Mouse (Mus musculus): ENCODE data around the gene Dock4. TPM values are rescaled to one million over a fixed set of nuclear protein-coding genes. Genes with fewer than 3 reads are reported as not detected.
A peak's percentile ranks its signal among the peaks of the same experiment; 100 is the strongest.

The Dock4 gene
- polyA plus RNA-seq, 1 experiment from 2014 or later: 31.9 TPM

DNA sequence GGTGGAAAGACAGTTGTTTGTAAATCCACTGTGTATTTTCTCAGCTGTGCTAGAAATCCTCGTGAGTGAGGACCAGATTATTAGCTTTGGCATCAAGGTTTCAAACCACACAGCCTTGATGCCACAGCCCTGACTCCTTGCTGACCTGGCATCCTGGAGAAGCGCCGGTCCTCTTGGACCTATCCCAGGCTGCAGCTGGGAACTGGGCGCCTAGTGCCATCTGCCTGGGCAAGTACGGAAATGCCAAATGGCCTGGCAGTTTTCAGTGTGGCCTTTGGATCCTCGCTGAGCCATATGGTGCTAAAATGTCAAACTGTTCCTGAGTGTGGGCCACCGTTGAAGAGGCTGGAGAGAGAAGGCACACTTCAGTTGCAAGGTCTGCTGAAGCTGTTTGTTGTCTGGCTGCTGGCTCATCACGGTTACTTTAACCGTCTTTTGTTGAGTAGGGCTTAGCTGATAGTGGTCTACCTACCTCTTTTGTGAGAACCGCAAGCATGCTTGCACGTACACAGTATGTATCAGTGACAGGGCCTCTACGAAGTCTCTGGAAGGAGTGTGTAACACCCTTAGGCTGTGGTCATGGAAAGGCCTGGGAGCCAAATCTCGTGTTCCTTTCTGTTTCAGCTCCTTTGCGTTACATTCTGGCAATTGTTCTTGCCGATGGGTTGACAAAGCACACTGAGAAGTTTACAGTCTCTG, 53.3 kb downstream of the Dock4 start:
- Histone ChIP-seq H3K27ac (replicated peaks) (0 out of 2 replicates have a peak overlapping the region, but pooled peaks have one; percentile 18), H3K36me3 (no peaks in the 10 kb centered on the region), H3K9ac (replicated peaks) (no peak overlapping the region), H3K27me3 (no peaks in the 10 kb centered on the region), H3K9me3 (no peaks in the 10 kb centered on the region), H3K4me2 (replicated peaks) (no peak overlapping the region), H3K4me1 (peaks cover 18% of the 10 kb centered on the region), H3K4me3 (no peak overlapping the region)
- WGBS: 60% methylated on average over 15 of the region's 15 CpGs
- peak; percentile 63 for ATAC-seq (replicated peaks)

DNA sequence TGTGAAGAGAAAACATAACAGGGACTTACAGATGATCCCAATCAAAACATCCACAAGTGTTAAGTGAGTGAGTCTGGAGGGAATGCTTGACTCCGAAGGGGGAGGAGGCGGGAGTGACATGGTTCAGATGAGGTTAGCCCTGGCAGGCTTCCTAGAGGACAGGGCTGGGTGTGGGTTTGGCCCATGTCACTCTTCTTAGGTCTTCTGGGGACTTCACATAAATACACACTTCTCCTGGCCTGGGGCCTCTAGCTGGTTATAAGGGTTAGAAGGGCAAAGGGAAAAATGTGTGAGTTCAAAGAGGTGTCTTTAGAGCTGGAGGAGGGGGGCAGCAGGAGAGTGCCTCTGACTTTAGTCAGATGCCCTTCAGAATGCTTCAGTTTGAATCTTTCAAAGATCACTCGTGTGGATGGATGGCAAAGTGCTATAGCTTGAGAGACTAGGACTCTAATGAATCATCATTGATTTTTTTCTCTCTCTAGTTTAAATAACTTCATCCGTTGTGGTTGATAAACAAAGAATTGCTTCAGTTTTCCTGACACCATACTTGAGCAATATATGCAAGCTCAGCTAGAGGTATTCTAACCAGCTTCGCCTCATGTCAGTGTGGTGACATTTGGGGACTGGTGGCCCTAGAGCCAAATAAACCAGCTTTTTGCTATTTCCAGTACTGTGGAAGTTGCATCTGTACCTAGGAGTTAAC, 54.0 kb downstream of the Dock4 start:
- Histone ChIP-seq H3K4me1 (peaks cover 18% of the 10 kb centered on the region), H3K27me3 (no peaks in the 10 kb centered on the region), H3K27ac (replicated peaks) (no peak overlapping the region), H3K9ac (replicated peaks) (no peak overlapping the region), H3K9me3 (no peaks in the 10 kb centered on the region), H3K4me2 (replicated peaks) (no peak overlapping the region), H3K36me3 (no peaks in the 10 kb centered on the region), H3K4me3 (no peak overlapping the region)
- 76% methylated on average over 5 of the region's 5 CpGs for WGBS
- no peak for ATAC-seq (replicated peaks)

- no peaks in the 10 kb centered on the region for H3K27me3 ChIP-seq
- 86% methylated on average over 1 of the region's 1 CpGs for WGBS
- H3K4me2 ChIP-seq (replicated peaks): no peak overlapping the region
- no peak overlapping the region for H3K27ac ChIP-seq (replicated peaks)
- peaks cover 18% of the 10 kb centered on the region for H3K4me1 ChIP-seq
- ATAC-seq (replicated peaks): no peak
- no peaks in the 10 kb centered on the region for H3K9me3 ChIP-seq
- H3K4me3 ChIP-seq: no peak overlapping the region
- H3K9ac ChIP-seq (replicated peaks): no peak overlapping the region
- no peaks in the 10 kb centered on the region for H3K36me3 ChIP-seq
Measured at GRCm38 (mm10) chr12:40501141-40501540, 55.4 kb downstream of the Dock4 start.

GRCm38 (mm10) chr12:40503520-40503919, 57.8 kb downstream of the Dock4 start:
- H3K9ac ChIP-seq (replicated peaks): no peak overlapping the region
- H3K9me3 ChIP-seq: no peaks in the 10 kb centered on the region
- no peak overlapping the region for H3K4me3 ChIP-seq
- WGBS: 36% methylated on average over 3 of the region's 3 CpGs
- no peak overlapping the region for H3K27ac ChIP-seq (replicated peaks)
- peaks cover 16% of the 10 kb centered on the region for H3K4me1 ChIP-seq
- H3K27me3 ChIP-seq: no peaks in the 10 kb centered on the region
- no peak for ATAC-seq (replicated peaks)
- H3K36me3 ChIP-seq: no peaks in the 10 kb centered on the region
- H3K4me2 ChIP-seq (replicated peaks): no peak overlapping the region

DNA sequence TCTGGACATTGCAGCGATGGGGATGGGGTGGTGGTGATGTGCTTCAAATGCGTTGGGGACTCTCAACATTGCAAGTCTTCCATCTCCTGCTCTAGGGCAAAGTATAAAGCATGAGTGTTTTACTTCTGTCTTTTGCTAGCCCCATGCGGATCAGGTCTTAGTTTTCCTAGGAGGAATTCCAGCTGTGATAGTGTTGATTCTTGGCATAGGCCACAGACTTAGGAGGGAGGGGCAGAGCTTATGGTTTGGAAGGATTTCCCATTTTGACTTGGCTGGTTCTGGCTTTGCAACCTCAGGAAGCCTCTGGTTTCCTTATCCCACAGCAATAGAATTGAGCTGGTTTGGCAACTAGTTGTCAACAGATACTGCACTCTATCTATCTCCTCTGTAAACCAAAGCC, 58.9 kb downstream of the Dock4 start:
- Histone ChIP-seq H3K27me3 (no peaks in the 10 kb centered on the region), H3K36me3 (no peaks in the 10 kb centered on the region), H3K9ac (replicated peaks) (no peak overlapping the region), H3K4me3 (no peak overlapping the region), H3K9me3 (no peaks in the 10 kb centered on the region), H3K27ac (replicated peaks) (no peak overlapping the region), H3K4me1 (peaks cover 6% of the 10 kb centered on the region), H3K4me2 (replicated peaks) (no peak overlapping the region)
- WGBS: 94% methylated on average over 3 of the region's 3 CpGs
- no peak for ATAC-seq (replicated peaks)

DNA sequence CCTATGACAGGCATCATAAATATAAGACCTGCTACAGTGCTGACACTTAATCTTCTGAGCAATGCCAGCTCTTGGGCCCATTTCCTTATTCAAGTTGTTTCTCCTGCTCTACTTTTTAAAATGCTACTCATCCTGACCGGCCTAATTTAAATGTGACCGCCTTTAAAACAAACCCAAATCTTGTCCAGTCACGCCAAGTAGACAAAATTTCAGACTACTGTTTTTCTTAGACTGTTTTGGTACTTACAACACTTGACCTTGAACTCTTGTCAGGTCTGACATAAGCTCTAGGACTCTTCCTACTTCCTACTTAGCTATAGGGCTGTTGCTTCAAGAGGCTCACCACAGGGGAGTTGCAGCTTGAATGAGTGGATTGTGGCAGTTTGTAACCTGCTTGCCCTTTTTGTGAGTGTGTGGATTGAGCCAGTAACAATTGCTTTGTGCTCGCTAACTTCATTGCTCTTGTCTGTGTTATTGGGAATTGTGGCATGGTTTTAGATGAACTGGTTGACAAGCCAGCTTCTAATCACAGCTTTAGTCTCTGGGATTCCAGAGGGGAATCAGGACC, 62.2 kb downstream of the Dock4 start:
- no peak for ATAC-seq (replicated peaks)
- WGBS: 57% methylated on average over 4 of the region's 4 CpGs
- H3K27me3 ChIP-seq: no peaks in the 10 kb centered on the region
- H3K36me3 ChIP-seq: no peaks in the 10 kb centered on the region
- no peaks in the 10 kb centered on the region for H3K9me3 ChIP-seq
- H3K4me2 ChIP-seq (replicated peaks): no peak overlapping the region
- H3K4me1 ChIP-seq: peaks cover 14% of the 10 kb centered on the region
- H3K9ac ChIP-seq (replicated peaks): no peak overlapping the region
- H3K27ac ChIP-seq (replicated peaks): no peak overlapping the region
- no peak overlapping the region for H3K4me3 ChIP-seq

GRCm38 (mm10) chr12:40508416-40508815, 62.7 kb downstream of the Dock4 start:
- Histone ChIP-seq H3K4me2 (replicated peaks) (no peak overlapping the region), H3K36me3 (no peaks in the 10 kb centered on the region), H3K4me1 (peaks cover 17% of the 10 kb centered on the region), H3K9ac (replicated peaks) (no peak overlapping the region), H3K9me3 (no peaks in the 10 kb centered on the region), H3K4me3 (no peak overlapping the region), H3K27ac (replicated peaks) (no peak overlapping the region), H3K27me3 (no peaks in the 10 kb centered on the region)
- no peak for ATAC-seq (replicated peaks)
- WGBS: 25% methylated on average over 8 of the region's 8 CpGs

- Histone ChIP-seq H3K9ac (replicated peaks) (no peak overlapping the region), H3K27me3 (no peaks in the 10 kb centered on the region), H3K27ac (replicated peaks) (peak overlapping the region; percentile 9; the same call in 1 of the 2 replicates), H3K4me3 (no peak overlapping the region), H3K4me1 (peaks cover 17% of the 10 kb centered on the region), H3K36me3 (no peaks in the 10 kb centered on the region), H3K4me2 (replicated peaks) (no peak overlapping the region), H3K9me3 (no peaks in the 10 kb centered on the region)
- ATAC-seq (replicated peaks): peak; percentile 46
- 52% methylated on average over 8 of the region's 8 CpGs for WGBS
Measured at GRCm38 (mm10) chr12:40511643-40512369, 66.1 kb downstream of the Dock4 start.

- no peak overlapping the region for H3K27ac ChIP-seq (replicated peaks)
- no peaks in the 10 kb centered on the region for H3K36me3 ChIP-seq
- H3K9me3 ChIP-seq: no peaks in the 10 kb centered on the region
- WGBS: 58% methylated on average over 2 of the region's 2 CpGs
- no peak overlapping the region for H3K4me3 ChIP-seq
- ATAC-seq (replicated peaks): no peak; the same call in none of the 2 replicates
- H3K27me3 ChIP-seq: no peaks in the 10 kb centered on the region
- H3K4me1 ChIP-seq: peaks cover 17% of the 10 kb centered on the region
- H3K4me2 ChIP-seq (replicated peaks): no peak overlapping the region
- H3K9ac ChIP-seq (replicated peaks): no peak overlapping the region
Measured at GRCm38 (mm10) chr12:40512370-40512693, 66.6 kb downstream of the Dock4 start.

GRCm38 (mm10) chr12:40512994-40513393, 67.2 kb downstream of the Dock4 start:
- Histone ChIP-seq H3K27ac (replicated peaks) (no peak overlapping the region), H3K9me3 (no peaks in the 10 kb centered on the region), H3K36me3 (no peaks in the 10 kb centered on the region), H3K4me1 (peaks cover 17% of the 10 kb centered on the region), H3K4me2 (replicated peaks) (no peak overlapping the region), H3K27me3 (no peaks in the 10 kb centered on the region), H3K4me3 (no peak overlapping the region), H3K9ac (replicated peaks) (no peak overlapping the region)
- 47% methylated on average over 7 of the region's 7 CpGs for WGBS
- no peak for ATAC-seq (replicated peaks)

DNA sequence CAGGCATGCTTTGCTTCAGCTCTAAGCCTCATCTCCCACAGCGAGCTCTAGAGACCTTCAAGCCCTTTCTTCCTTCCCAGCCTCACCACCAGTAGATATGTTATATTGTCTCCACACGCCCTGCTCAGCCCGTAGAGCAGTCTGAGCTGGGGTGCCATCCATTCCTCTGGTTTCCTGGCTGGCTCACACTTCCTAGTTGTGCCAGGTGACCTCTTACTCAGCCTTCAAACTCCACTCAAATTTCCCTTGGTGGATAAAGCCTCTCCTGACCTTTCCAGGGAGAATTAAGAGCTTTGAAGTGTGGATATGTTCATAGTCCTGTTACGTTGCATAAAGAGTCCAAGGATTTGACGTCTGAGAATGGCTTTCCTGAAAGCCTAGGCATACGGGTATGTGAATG, 68.3 kb downstream of the Dock4 start:
- no peak for ATAC-seq (replicated peaks)
- 89% methylated on average over 6 of the region's 6 CpGs for WGBS
- no peak overlapping the region for H3K4me3 ChIP-seq

GRCm38 (mm10) chr12:40522468-40522867, 76.7 kb downstream of the Dock4 start:
- no peaks in the 10 kb centered on the region for H3K36me3 ChIP-seq
- no peaks in the 10 kb centered on the region for H3K27me3 ChIP-seq
- H3K4me2 ChIP-seq (replicated peaks): no peak overlapping the region
- 91% methylated on average over 4 of the region's 4 CpGs for WGBS
- no peaks in the 10 kb centered on the region for H3K9me3 ChIP-seq
- H3K4me3 ChIP-seq: no peak overlapping the region
- ATAC-seq (replicated peaks): no peak
- no peak overlapping the region for H3K9ac ChIP-seq (replicated peaks)
- H3K27ac ChIP-seq (replicated peaks): no peak overlapping the region
- H3K4me1 ChIP-seq: no peaks in the 10 kb centered on the region

More for the DNA sequence above, 68.3 kb downstream of the Dock4 start:
- H3K4me2 ChIP-seq (replicated peaks): no peak overlapping the region
- H3K4me1 ChIP-seq: peaks cover 12% of the 10 kb centered on the region
- no peaks in the 10 kb centered on the region for H3K36me3 ChIP-seq
- H3K9ac ChIP-seq (replicated peaks): no peak overlapping the region
- H3K27ac ChIP-seq (replicated peaks): no peak overlapping the region
- H3K27me3 ChIP-seq: no peaks in the 10 kb centered on the region
- no peaks in the 10 kb centered on the region for H3K9me3 ChIP-seq
